8 mouse cellular contexts compared by ENCODE assay signal in genomic region chr9:124422900-124423551, GRCm38 (mm10). TPM values are rescaled to one million over a fixed set of nuclear protein-coding genes. Genes with fewer than 3 reads are reported as not detected.
DNase-seq lines count a peak whose midpoint lies in the region; ATAC-seq and TF ChIP-seq lines count a peak whose summit lies in the region.

No protein-coding gene starts in this region.

- H3K27ac ChIP-seq in hindbrain, embryonic 14.5 days, result peak overlapping the region; percentile 96

- no peak for TF ChIP-seq CTCF in Patski (IDR thresholded peaks at IDR 0.05)

- WGBS in hindbrain, embryonic 14.5 days, result under 1% methylated on average over 58 of the region's 59 CpGs

- H3K9me3 ChIP-seq in hindbrain, embryonic 14.5 days (ENCODE audit: control insufficient read depth, low read length), result no peaks in the 10 kb centered on the region

- DNase-seq in Patski (ENCODE audit: low read depth, low spot score), result peak; percentile 87
- DNase-seq in cerebellum, postnatal 14 days, result peak; percentile 87 to 96
- DNase-seq in frontal cortex, postnatal 14 days (ENCODE audit: low spot score in 2 of 2), result peak; percentile 92 to 97
- DNase-seq in hindbrain, embryonic 14.5 days (ENCODE audit: low spot score), result peak; percentile 88
- peak; percentile 90 to 91 for DNase-seq in layer of hippocampus, postnatal 36 days
- peak; percentile 96 for DNase-seq in lung, postnatal 36 days
- DNase-seq in retina, postnatal 1 day, result peak; percentile 97
- peak; percentile 93 for DNase-seq in urinary bladder, adult 2 months (ENCODE audit: low spot score)

- H3K4me2 ChIP-seq in hindbrain, embryonic 14.5 days (replicated peaks), result peak overlapping the region; percentile 68

- H3K4me1 ChIP-seq in hindbrain, embryonic 14.5 days (replicated peaks; ENCODE audit: control insufficient read depth, insufficient read depth, low read length), result 0 out of 2 replicates have a peak, but pooled peaks cover 3% of the 10 kb centered on the region

- ATAC-seq in Patski, result peak; percentile 49
- ATAC-seq in hindbrain, embryonic 14.5 days (ENCODE audit: low FRiP score), result peak; percentile 63

- in situ Hi-C loops in Patski (cut with MboI; ENCODE audit: low pct_unique_long_range_greater_than_20kb), result no loop called here

- H3K9ac ChIP-seq in hindbrain, embryonic 14.5 days, result peak overlapping the region; percentile 72

- H3K36me3 ChIP-seq in hindbrain, embryonic 14.5 days (replicated peaks; ENCODE audit: control insufficient read depth, insufficient read depth), result no peaks in the 10 kb centered on the region

- CTCF ChIA-PET in Patski (lab: Charles Lee), result no interaction called here

- POLR2A ChIA-PET in Patski (lab: Charles Lee), result no interaction called here

- no peaks in the 10 kb centered on the region for H3K27me3 ChIP-seq in Patski
- no peaks in the 10 kb centered on the region for H3K27me3 ChIP-seq in hindbrain, embryonic 14.5 days (ENCODE audit: control insufficient read depth, insufficient read depth, low read length)

- peak overlapping the region; percentile 63 for H3K4me3 ChIP-seq in hindbrain, embryonic 14.5 days (replicated peaks; ENCODE audit: low read length)

RNA-seq across cellular contexts. Expression of gene Ppp2r3d, which starts 53.7 kb away (rescaled TPM):
- polyA plus RNA-seq in Patski (2021), result 116 TPM
- 150 and 154 TPM in 2 replicates for polyA plus RNA-seq in hindbrain, embryonic 14.5 days (2014; fragmentation: Nextera tagmentation; extraction: Ambion mirVana)
- total RNA-seq in layer of hippocampus, postnatal 36 days (2021), result 10 to 100 TPM; 95.5 to 95.6 TPM
- polyA plus RNA-seq in urinary bladder, adult 2 months (2012; rRNA removed), result 137 and 145 TPM in 2 replicates

Comparison
In these comparisons a context has a peak if more than half of its experiments do, and no peak if none do; other contexts are left out.
1. Peak in every context shown above with its lines: DNase-seq, ATAC-seq, H3K4me3 ChIP-seq and H3K27ac ChIP-seq.